Mouse (Mus musculus) C2C12 (cell line): Measurements from ENCODE around the gene Phf13.

Experiments used
- CEBPB ChIP-seq: IDR thresholded peaks from one replicate; pipeline ENCODE4 v1.6.1; 2011; ENCODE audit warnings: low read depth, mild to moderate bottlenecking, control low read depth, moderate library complexity
- CTCF ChIP-seq: IDR thresholded peaks from one replicate; pipeline ENCODE4 v1.5.1; 2011; ENCODE audit not compliant: control insufficient read depth, insufficient read depth, insufficient read length
- MAX ChIP-seq: IDR thresholded peaks from one replicate; pipeline ENCODE4 v1.6.1; 2011; ENCODE audit warnings: mild to moderate bottlenecking, control low read depth
- MYOD1 ChIP-seq: IDR thresholded peaks from one replicate; pipeline ENCODE4 v1.6.1; 2011; ENCODE audit warnings: low read depth; ENCODE audit not compliant: control insufficient read depth, insufficient read length
- MYOG ChIP-seq: IDR thresholded peaks from one replicate; pipeline ENCODE4 v1.6.1; 2011; ENCODE audit not compliant: control insufficient read depth, insufficient read length; ENCODE audit errors: extremely low read depth

- TF ChIP-seq CTCF (no peak), MAX (no peak), MYOG (no peak), MYOD1 (no peak), CEBPB (no peak)
These were observed 33.9 kb upstream of the Phf13 start for GRCm38 (mm10) chr4:152029997-152030396.
